Mouse (Mus musculus) embryo, embryonic 10 days (tissue): Measurements from ENCODE around the gene Amph.
"Not testable (repeated sequence)": the region's sequence is repeated elsewhere in the genome, so short reads cannot be mapped to it uniquely, and the experiment has no call there.

Experiments
- DNase-seq: peaks from one replicate; pipeline ENCODE4 v3.0.0-alpha.2; 2015; ENCODE audit warnings: low spot score

The Amph gene

GRCm38 (mm10) chr13:19025906-19026305 is 77.9 kb downstream of the Amph start:
- DNase-seq = no peak

- DNase-seq = no peak
Observed at GRCm38 (mm10) chr13:19026923-19027322, 78.9 kb downstream of the Amph start.

GRCm38 (mm10) chr13:19027766-19028350 is 79.9 kb downstream of the Amph start:
- no peak for DNase-seq

GRCm38 (mm10) chr13:19031916-19032688 is 84.1 kb downstream of the Amph start:
- no peak for DNase-seq

- DNase-seq = no peak
Observed at GRCm38 (mm10) chr13:19052090-19052489, 104.1 kb downstream of the Amph start.

GRCm38 (mm10) chr13:19054504-19054903 is 106.5 kb downstream of the Amph start:
- no peak for DNase-seq

GRCm38 (mm10) chr13:19072261-19072660 is 124.3 kb downstream of the Amph start:
- peak; percentile 62 for DNase-seq

- DNase-seq = no peak
Observed at GRCm38 (mm10) chr13:19077427-19077826, 129.4 kb downstream of the Amph start.

GRCm38 (mm10) chr13:19081932-19082331 is 133.9 kb downstream of the Amph start:
- no peak for DNase-seq

- no peak for DNase-seq
Observed at GRCm38 (mm10) chr13:19094571-19094970, 146.6 kb downstream of the Amph start.

GRCm38 (mm10) chr13:19097117-19097516 is 149.1 kb downstream of the Amph start:
- no peak for DNase-seq

- DNase-seq = no peak
Observed at GRCm38 (mm10) chr13:19101889-19102402, 153.9 kb downstream of the Amph start.

- no peak for DNase-seq
Observed at GRCm38 (mm10) chr13:19106418-19106817, 158.4 kb downstream of the Amph start.

GRCm38 (mm10) chr13:19109331-19109730 is 161.3 kb downstream of the Amph start:
- DNase-seq = no peak

GRCm38 (mm10) chr13:19113034-19113922 is 165.3 kb downstream of the Amph start:
- DNase-seq = no peak

- DNase-seq = not testable (repeated sequence)
Observed at GRCm38 (mm10) chr13:19114761-19115160, 166.8 kb downstream of the Amph start.

- no peak for DNase-seq
Observed at GRCm38 (mm10) chr13:19126912-19127552, 179.0 kb downstream of the Amph start.

- DNase-seq = peak; percentile 48
Observed at GRCm38 (mm10) chr13:19133833-19134232, 185.8 kb downstream of the Amph start.

GRCm38 (mm10) chr13:19137212-19137611 is 189.2 kb downstream of the Amph start:
- DNase-seq = no peak

GRCm38 (mm10) chr13:19137932-19138331 is 189.9 kb downstream of the Amph start:
- DNase-seq = peak; percentile 32

GRCm38 (mm10) chr13:19138550-19138949 is 190.5 kb downstream of the Amph start:
- no peak for DNase-seq

GRCm38 (mm10) chr13:19139104-19139503 is 191.1 kb downstream of the Amph start:
- no peak for DNase-seq
